Mouse (Mus musculus): Measurements from ENCODE around the gene Acad11.

DNA sequence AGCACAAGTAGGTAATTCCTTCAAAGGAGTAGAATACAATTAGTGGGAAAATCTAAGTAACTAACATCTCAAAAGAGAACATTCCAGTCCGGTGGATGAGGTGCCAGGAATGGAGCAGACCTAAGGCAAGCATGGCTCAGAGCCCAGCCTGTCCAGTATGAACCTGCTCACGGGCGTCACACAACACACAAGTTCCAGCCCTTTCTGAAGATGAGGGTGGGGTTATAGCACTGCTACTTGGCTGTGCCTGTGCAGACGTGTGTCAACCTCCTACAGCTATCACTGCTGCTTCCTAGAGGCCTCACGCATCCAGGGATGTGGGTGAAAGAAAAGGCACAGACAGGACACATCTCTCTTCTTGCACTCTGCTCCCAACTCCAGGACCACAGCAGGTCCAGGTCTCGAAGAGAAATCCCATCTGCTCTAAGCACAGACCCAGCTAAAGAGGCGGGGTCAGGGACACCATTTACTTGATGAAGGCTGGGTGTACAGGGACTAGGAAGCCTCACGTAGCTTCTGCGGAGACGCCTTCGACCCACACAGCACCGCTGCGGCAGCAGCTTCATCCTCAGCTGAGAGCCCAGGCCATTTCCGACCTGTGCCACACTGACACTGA lies 92.0 kb downstream of the Acad11 start:
- TF ChIP-seq CTCF (IDR thresholded peaks at IDR 0.05; ENCODE audit: low read depth) (no peak), EP300 (IDR thresholded peaks at IDR 0.05; ENCODE audit: low read depth) (no peak)
